Mouse (Mus musculus) limb, embryonic 14.5 days (tissue): Measurements from ENCODE around the gene Gda. TPM values are rescaled to one million over a fixed set of nuclear protein-coding genes. Genes with fewer than 3 reads are reported as not detected.

Source experiments
- ATAC-seq: fragments of 200-750 bp; cut with Nextera tagmentation; 2 replicates; pipeline ENCODE4 v1.8.0; 2017; ENCODE audit warnings: low read depth, moderate number of reproducible peaks, moderate TSS enrichment; ENCODE audit not compliant: low FRiP score
- DNase-seq: peaks from one replicate; pipeline ENCODE4 v3.0.0-alpha.2; 2015; ENCODE audit warnings: low spot score
- H3K27ac ChIP-seq: fragments of 300-500 bp; sonication (generic); replicated peaks from 2 replicates; pipeline ENCODE4 v1.5.1; 2014; ENCODE audit warnings: low read depth, mild to moderate bottlenecking, low read length, moderate library complexity, mixed read lengths
- H3K27me3 ChIP-seq: fragments of 300-500 bp; sonication (generic); 2 replicates; pipeline ENCODE4 v1.6.1; 2014; ENCODE audit warnings: low read length, mixed read lengths; ENCODE audit not compliant: control insufficient read depth, insufficient read depth
- H3K36me3 ChIP-seq: fragments of 300-500 bp; sonication (generic); 2 replicates; pipeline ENCODE4 v1.6.1; 2014; ENCODE audit warnings: mild to moderate bottlenecking, low read length, moderate library complexity, mixed read lengths; ENCODE audit not compliant: control insufficient read depth, insufficient read depth
- H3K4me1 ChIP-seq: fragments of 300-500 bp; sonication (generic); 2 replicates; pipeline ENCODE4 v1.6.1; 2014; ENCODE audit warnings: antibody characterized with exemption, low read length, mixed read lengths; ENCODE audit not compliant: control insufficient read depth, insufficient read depth
- H3K4me2 ChIP-seq: fragments of 300-500 bp; sonication (generic); replicated peaks from 2 replicates; pipeline ENCODE4 v1.6.1; 2014; ENCODE audit warnings: low read depth, mild to moderate bottlenecking, low read length, moderate library complexity; ENCODE audit not compliant: severe bottlenecking
- H3K4me3 ChIP-seq: fragments of 300-500 bp; sonication (generic); replicated peaks from 2 replicates; pipeline ENCODE4 v1.5.1; 2014; ENCODE audit warnings: low read length
- H3K9ac ChIP-seq: fragments of 300-500 bp; sonication (generic); 2 replicates; pipeline ENCODE4 v1.6.1; 2014; ENCODE audit warnings: mild to moderate bottlenecking, low read depth, low read length, moderate library complexity; ENCODE audit not compliant: severe bottlenecking
- H3K9me3 ChIP-seq: fragments of 300-500 bp; sonication (generic); 2 replicates; pipeline ENCODE4 v1.6.1; 2016; ENCODE audit warnings: low read length; ENCODE audit not compliant: control insufficient read depth
- POLR2A ChIP-seq: fragments of 200-500 bp; IDR thresholded peaks from 2 replicates; pipeline ENCODE4 v1.8.0; 2012; ENCODE audit warnings: inconsistent platforms, mild to moderate bottlenecking, moderate library complexity, borderline replicate concordance; ENCODE audit not compliant: insufficient read depth, insufficient read length; ENCODE audit errors: extremely low read depth
- WGBS: fragments of 180-500 bp; shearing (Covaris S2); extraction: QIAGEN DNeasy Blood & Tissue Kit; methylation state at CpG from one replicate; pipeline ENCODE4 v1.1.7; 2014; 5-methylcytosine and 5-hydroxymethylcytosine counted together
- polyA plus RNA-seq, 2 experiments: library from polyadenylated mRNA; depleted of rRNA in 1 of 2; stranded (reverse) in 1 of 2; unstranded in 1 of 2; fragments of >200 nt; fragmentation: Nextera tagmentation in 1 of 2; extraction: Ambion mirVana in 1 of 2; gene quantifications; 2 replicates each; pipeline versions ENCODE4 v1.2.1 to v1.2.3; 2012 to 2014

Gda gene
- polyA plus RNA-seq, 2 experiments, result 0.07 to 0.10 TPM

- no peaks in the 10 kb centered on the region for H3K9me3 ChIP-seq
- no peak overlapping the region for H3K9ac ChIP-seq
- WGBS, result 87% methylated on average over 3 of the region's 3 CpGs
- H3K27me3 ChIP-seq, result no peaks in the 10 kb centered on the region
- no peaks in the 10 kb centered on the region for H3K36me3 ChIP-seq
- DNase-seq (no peak), ATAC-seq (no peak)
- H3K27ac ChIP-seq, result no peak overlapping the region
- no peaks in the 10 kb centered on the region for H3K4me1 ChIP-seq
- no peak for TF ChIP-seq POLR2A
- H3K4me3 ChIP-seq, result no peak overlapping the region
- H3K4me2 ChIP-seq, result no peak overlapping the region
These were observed 31.5 kb downstream of the Gda start for GRCm38 (mm10) chr19:21441787-21442186.

GRCm38 (mm10) chr19:21440841-21441240 is 32.4 kb downstream of the Gda start:
- ATAC-seq, result no peak
- Histone ChIP-seq H3K27ac (no peak overlapping the region), H3K27me3 (no peaks in the 10 kb centered on the region), H3K4me1 (no peaks in the 10 kb centered on the region), H3K9ac (no peak overlapping the region), H3K4me3 (no peak overlapping the region), H3K36me3 (no peaks in the 10 kb centered on the region), H3K9me3 (no peaks in the 10 kb centered on the region), H3K4me2 (no peak overlapping the region)
- WGBS, result 86% methylated on average over 6 of the region's 6 CpGs
- TF ChIP-seq POLR2A, result no peak
- no peak for DNase-seq

- no peak for TF ChIP-seq POLR2A
- Histone ChIP-seq H3K36me3 (no peaks in the 10 kb centered on the region), H3K9ac (no peak overlapping the region), H3K4me3 (no peak overlapping the region), H3K27me3 (no peaks in the 10 kb centered on the region), H3K27ac (no peak overlapping the region), H3K4me2 (no peak overlapping the region), H3K9me3 (no peaks in the 10 kb centered on the region), H3K4me1 (no peaks in the 10 kb centered on the region)
- 60% methylated on average over 3 of the region's 3 CpGs for WGBS
- ATAC-seq (no peak), DNase-seq (no peak)
These were observed 34.0 kb downstream of the Gda start for GRCm38 (mm10) chr19:21439141-21439737.

GRCm38 (mm10) chr19:21436566-21436965 is 36.7 kb downstream of the Gda start:
- no peaks in the 10 kb centered on the region for H3K4me1 ChIP-seq
- no peak overlapping the region for H3K4me3 ChIP-seq
- DNase-seq (no peak), ATAC-seq (no peak)
- no peaks in the 10 kb centered on the region for H3K9me3 ChIP-seq
- no peak for TF ChIP-seq POLR2A
- H3K36me3 ChIP-seq, result no peaks in the 10 kb centered on the region
- no peaks in the 10 kb centered on the region for H3K27me3 ChIP-seq
- H3K9ac ChIP-seq, result no peak overlapping the region
- H3K27ac ChIP-seq, result no peak overlapping the region
- 77% methylated on average over 3 of the region's 3 CpGs for WGBS
- no peak overlapping the region for H3K4me2 ChIP-seq

- no peak for DNase-seq
- no peak overlapping the region for H3K9ac ChIP-seq
- WGBS, result 66% methylated on average over 4 of the region's 4 CpGs
- H3K4me1 ChIP-seq, result no peaks in the 10 kb centered on the region
- H3K4me2 ChIP-seq, result no peak overlapping the region
- ATAC-seq, result no peak
- H3K4me3 ChIP-seq, result no peak overlapping the region
- H3K9me3 ChIP-seq, result no peaks in the 10 kb centered on the region
- H3K27me3 ChIP-seq, result no peaks in the 10 kb centered on the region
- no peaks in the 10 kb centered on the region for H3K36me3 ChIP-seq
- no peak for TF ChIP-seq POLR2A
- no peak overlapping the region for H3K27ac ChIP-seq
These were observed 39.9 kb downstream of the Gda start for GRCm38 (mm10) chr19:21433348-21433747.

GRCm38 (mm10) chr19:21432879-21433278 is 40.4 kb downstream of the Gda start:
- H3K27ac ChIP-seq, result no peak overlapping the region
- no peaks in the 10 kb centered on the region for H3K27me3 ChIP-seq
- WGBS, result 87% methylated on average over 2 of the region's 2 CpGs
- no peak overlapping the region for H3K4me2 ChIP-seq
- H3K36me3 ChIP-seq, result no peaks in the 10 kb centered on the region
- no peak for DNase-seq
- no peak for TF ChIP-seq POLR2A
- H3K9me3 ChIP-seq, result no peaks in the 10 kb centered on the region
- H3K4me3 ChIP-seq, result no peak overlapping the region
- no peaks in the 10 kb centered on the region for H3K4me1 ChIP-seq
- no peak for ATAC-seq
- no peak overlapping the region for H3K9ac ChIP-seq
